Mouse (Mus musculus) stomach, adult 2 months (tissue): ENCODE results near the gene Arx. TPM values are rescaled to one million over a fixed set of nuclear protein-coding genes. Genes with fewer than 3 reads are reported as not detected.

Source experiments
- polyA plus RNA-seq: library from polyadenylated mRNA; depleted of rRNA; stranded (reverse); fragments of >200 nt; gene quantifications from 2 replicates; pipeline ENCODE4 v1.2.3, GENCODE M21; 2012; rRNA removed

The Arx gene
- 1.1 and 1.3 TPM in 2 replicates for polyA plus RNA-seq

GRCm38 (mm10) chrX:93286291-93286893 lies at the start of gene Arx:
Gene Arx, plus strand, starts transcription at chrX:93286445.

